ENCODE assay signal across 27 mouse cellular contexts in the genomic region with DNA sequence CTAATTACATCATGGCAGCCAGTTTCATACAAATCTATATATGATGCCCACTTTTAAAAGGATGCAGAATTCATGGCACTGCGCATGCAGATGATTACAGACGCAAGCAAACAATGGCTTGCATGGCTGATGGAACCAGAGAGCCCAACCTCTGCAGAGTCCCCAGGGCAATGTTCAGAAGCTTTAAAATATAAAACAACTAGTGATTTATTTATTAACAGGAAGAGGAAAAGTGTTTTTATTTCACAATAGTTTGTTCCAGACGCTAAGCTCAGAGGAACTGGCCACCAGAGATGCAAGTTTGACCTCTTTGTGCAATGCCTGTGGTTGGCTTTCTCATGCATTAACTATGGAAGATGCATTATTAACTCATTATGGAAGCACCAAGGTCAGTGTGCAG.
"Had no signal": no experiment of that assay in that cellular context is flagged by ENCODE, and none has a peak within 500 bp of the region (broad histone marks: within the 10 kb centered on the region; RNA-seq: fewer than 3 reads in every experiment).

No protein-coding gene starts in this region.

- H3K9me3 ChIP-seq: heart, embryonic 13.5 days; heart, embryonic 15.5 days; hindbrain, embryonic 10.5 days; hindbrain, embryonic 12.5 days; intestine, embryonic 15.5 days; limb, embryonic 10.5 days; limb, embryonic 12.5 days; liver, embryonic 13.5 days; liver, embryonic 15.5 days had no signal

- H3K36me3 ChIP-seq: heart, embryonic 13.5 days; heart, embryonic 15.5 days; hindbrain, embryonic 10.5 days; hindbrain, embryonic 12.5 days; intestine, embryonic 15.5 days; limb, embryonic 10.5 days; limb, embryonic 12.5 days; liver, embryonic 13.5 days; liver, embryonic 15.5 days had no signal

- H3K4me1 ChIP-seq: heart, embryonic 13.5 days; heart, embryonic 15.5 days; hindbrain, embryonic 10.5 days; hindbrain, embryonic 12.5 days; intestine, embryonic 15.5 days; limb, embryonic 10.5 days; limb, embryonic 12.5 days; liver, embryonic 13.5 days; liver, embryonic 15.5 days had no signal

- ATAC-seq: hindbrain, embryonic 16.5 days; inflammation-experienced regulatory T-cells, adult 6 months; intestine, embryonic 15.5 days; intestine, postnatal 0 days had no signal

- DNase-seq: gastrocnemius, adult 2 months; gastrocnemius, postnatal 10 days; gastrocnemius, postnatal 25 days; heart, adult 2 months; heart, postnatal 4 days; kidney, adult 18-20 months; kidney, postnatal 10 days; kidney, postnatal 25 days; kidney, postnatal 4 days; liver; liver, embryonic 13.5 days had no signal

- H3K27me3 ChIP-seq: heart, embryonic 13.5 days; heart, embryonic 15.5 days; hindbrain, embryonic 12.5 days; intestine, embryonic 15.5 days; limb, embryonic 12.5 days; liver, embryonic 13.5 days; liver, embryonic 15.5 days had no signal

- H3K9ac ChIP-seq: heart, embryonic 13.5 days; heart, embryonic 15.5 days; hindbrain, embryonic 12.5 days; hindbrain, embryonic 14.5 days; intestine, embryonic 15.5 days; limb, embryonic 12.5 days; liver, embryonic 13.5 days; liver, embryonic 15.5 days had no signal

- H3K27ac ChIP-seq: gastrocnemius, adult 2 months; heart, adult 2 months; heart, embryonic 13.5 days; heart, embryonic 15.5 days; hindbrain, embryonic 10.5 days; hindbrain, embryonic 12.5 days; hindbrain, embryonic 14.5 days; intestine, embryonic 15.5 days; layer of hippocampus, adult 2 months; left cerebral cortex, adult 2 months; limb, embryonic 10.5 days; limb, embryonic 12.5 days; liver, embryonic 13.5 days; liver, embryonic 15.5 days had no signal

- H3K4me3 ChIP-seq: gastrocnemius, adult 2 months; heart, adult 2 months; heart, embryonic 13.5 days; heart, embryonic 15.5 days; hindbrain, embryonic 10.5 days; hindbrain, embryonic 12.5 days; intestine, embryonic 15.5 days; layer of hippocampus, adult 2 months; left cerebral cortex, adult 2 months; limb, embryonic 10.5 days; limb, embryonic 12.5 days; liver, embryonic 13.5 days; liver, embryonic 15.5 days had no signal

- H3K4me2 ChIP-seq: heart, embryonic 11.5 days; heart, embryonic 13.5 days; heart, embryonic 15.5 days; hindbrain, embryonic 12.5 days; hindbrain, embryonic 14.5 days; intestine, embryonic 15.5 days; limb, embryonic 12.5 days; liver, embryonic 11.5 days; liver, embryonic 13.5 days; liver, embryonic 15.5 days had no signal
